In the genomic region with DNA sequence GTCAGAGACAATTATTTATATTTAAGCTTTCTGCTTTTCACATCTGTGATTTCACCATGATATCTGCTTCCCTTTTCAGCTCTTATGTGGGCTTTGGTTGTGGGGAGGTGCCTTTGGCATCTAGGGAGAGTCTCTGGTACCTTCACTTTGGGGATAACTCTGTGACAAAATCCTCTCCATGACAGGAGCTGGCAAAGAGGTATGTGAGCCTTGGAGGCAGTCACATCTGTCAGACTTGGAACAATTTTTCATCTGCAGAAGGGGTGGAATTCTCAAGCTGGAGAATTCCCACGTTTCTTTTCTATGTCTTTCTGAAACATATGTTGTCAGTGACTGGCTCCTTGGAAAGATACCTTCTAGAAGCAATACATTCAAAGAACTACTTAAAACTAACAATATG, we compare ENCODE assay signal across 18 mouse cellular contexts.
DNase-seq lines count a peak whose midpoint lies in the region.
"Had no signal": no experiment of that assay in that cellular context is flagged by ENCODE, and none has a peak within 500 bp of the region (broad histone marks: within the 10 kb centered on the region; RNA-seq: fewer than 3 reads in every experiment).

No protein-coding gene starts in this region.

- peak; percentile 6 for DNase-seq in layer of hippocampus, adult 11-12 months (ENCODE audit: low spot score)
- DNase-seq in layer of hippocampus, postnatal 14 days (ENCODE audit: low spot score in 2 of 2) = no peak
- DNase-seq in right cerebral cortex, postnatal 10 days (ENCODE audit: low spot score in 2 of 2) = peak; percentile 22 to 28
- no peak for DNase-seq in right cerebral cortex, postnatal 4 days
- peak; percentile 28 for DNase-seq in right cerebral cortex, postnatal 25 days
- no peak for DNase-seq in spleen, postnatal 14 days (ENCODE audit: low spot score in 2 of 2)
- DNase-seq in cerebellum, postnatal 10 days = no peak
- DNase-seq: adrenal gland, postnatal 14 days; cerebellum, adult 11-12 months; cerebellum, adult 9-11 months; gastrocnemius, postnatal 14 days; heart, postnatal 14 days; kidney, adult 2 months; kidney, postnatal 4 days; liver, embryonic 13.5 days; lung, adult 18-20 months; lung, postnatal 4 days; thymus, postnatal 4 days had no signal

Comparison
In these comparisons a context has a peak if more than half of its experiments do, and no peak if none do; other contexts are left out.
1. DNase-seq: peak in layer of hippocampus, adult 11-12 months (single experiment), right cerebral cortex, postnatal 10 days (2 of 2) and right cerebral cortex, postnatal 25 days (single experiment); none in layer of hippocampus, postnatal 14 days (0 of 2), right cerebral cortex, postnatal 4 days (single experiment), spleen, postnatal 14 days (0 of 2) and cerebellum, postnatal 10 days (0 of 2).